Mouse (Mus musculus) intestine, embryonic 15.5 days (tissue): ENCODE data around the gene Eif2ak1. TPM values are rescaled to one million over a fixed set of nuclear protein-coding genes. Genes with fewer than 3 reads are reported as not detected.

Experiments used
- ATAC-seq: fragments of 200-750 bp; cut with Nextera tagmentation; 2 replicates; pipeline ENCODE4 v1.8.0; 2017; ENCODE audit warnings: moderate TSS enrichment, moderate library complexity
- H3K27ac ChIP-seq: fragments of 300-500 bp; sonication (generic); 2 replicates; pipeline ENCODE4 v1.5.1; 2015; ENCODE audit warnings: mild to moderate bottlenecking, inconsistent platforms
- H3K27me3 ChIP-seq: fragments of 300-500 bp; sonication (generic); replicated peaks from 2 replicates; pipeline ENCODE4 v1.6.1; 2015; ENCODE audit warnings: inconsistent platforms
- H3K36me3 ChIP-seq: fragments of 300-500 bp; sonication (generic); 2 replicates; pipeline ENCODE4 v1.6.1; 2015; ENCODE audit warnings: inconsistent platforms
- H3K4me1 ChIP-seq: fragments of 300-500 bp; sonication (generic); replicated peaks from 2 replicates; pipeline ENCODE4 v1.6.1; 2015; ENCODE audit warnings: inconsistent platforms
- H3K4me2 ChIP-seq: fragments of 300-500 bp; sonication (generic); replicated peaks from 2 replicates; pipeline ENCODE4 v1.6.1; 2015; ENCODE audit warnings: mild to moderate bottlenecking, inconsistent platforms
- H3K4me3 ChIP-seq: fragments of 300-500 bp; sonication (generic); replicated peaks from 2 replicates; pipeline ENCODE4 v1.5.1; 2015; ENCODE audit warnings: inconsistent platforms
- H3K9ac ChIP-seq: fragments of 300-500 bp; sonication (generic); 2 replicates; pipeline ENCODE4 v1.6.1; 2015; ENCODE audit warnings: inconsistent platforms
- H3K9me3 ChIP-seq: fragments of 300-500 bp; sonication (generic); 2 replicates; pipeline ENCODE4 v1.6.1; 2016; ENCODE audit warnings: inconsistent platforms
- WGBS: fragments of 180-500 bp; shearing (Covaris S2); methylation state at CpG from one replicate; pipeline ENCODE4 v1.1.7; 2015; 5-methylcytosine and 5-hydroxymethylcytosine counted together
- polyA plus RNA-seq: library from polyadenylated mRNA; unstranded; fragments of >200 nt; fragmentation: Nextera tagmentation; extraction: Ambion mirVana; gene quantifications from 2 replicates; pipeline ENCODE4 v1.2.1, GENCODE M21; 2015

Gene Eif2ak1
- polyA plus RNA-seq, 1 experiment from 2014 or later = 32.6 TPM

DNA sequence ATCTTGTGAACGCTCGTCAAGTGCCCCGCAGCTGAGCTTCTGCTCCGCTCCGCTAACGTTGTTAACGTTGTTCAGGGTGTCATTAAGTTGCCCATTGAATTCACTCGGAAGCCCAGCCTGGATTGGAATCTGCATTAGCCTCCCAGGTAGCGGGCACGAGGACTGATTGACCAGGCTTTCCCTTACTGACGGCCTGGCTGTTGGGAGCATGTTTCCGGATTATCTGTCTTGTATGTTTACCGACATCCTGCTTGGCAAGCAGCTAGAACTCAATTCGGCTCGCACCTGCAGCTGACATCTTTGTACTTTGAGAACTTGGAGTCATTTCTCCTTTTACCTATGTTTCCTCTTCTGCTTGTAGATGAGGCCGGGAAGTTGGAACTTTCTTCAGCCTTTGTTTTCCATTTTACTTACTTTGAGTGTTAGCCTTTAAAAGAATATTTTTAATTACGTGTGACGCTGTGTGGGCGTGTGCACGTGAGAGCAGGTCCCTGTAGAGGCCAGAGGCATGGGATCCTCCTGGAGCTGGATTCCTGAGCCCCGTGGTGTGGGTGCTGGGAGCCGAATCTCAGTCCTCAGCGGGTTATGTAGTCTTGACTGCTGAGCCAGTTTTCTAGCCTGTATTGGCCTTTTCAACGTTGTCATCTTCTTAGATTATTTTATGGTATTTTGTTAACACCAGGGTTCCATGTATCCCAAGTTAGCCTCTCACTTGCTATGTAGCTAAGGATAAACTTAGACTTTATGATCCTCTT is 2.5 kb downstream of the Eif2ak1 start:
- no peak for ATAC-seq
- WGBS = 86% methylated on average over 24 of the region's 24 CpGs
- H3K36me3 ChIP-seq = no peaks in the 10 kb centered on the region

DNA sequence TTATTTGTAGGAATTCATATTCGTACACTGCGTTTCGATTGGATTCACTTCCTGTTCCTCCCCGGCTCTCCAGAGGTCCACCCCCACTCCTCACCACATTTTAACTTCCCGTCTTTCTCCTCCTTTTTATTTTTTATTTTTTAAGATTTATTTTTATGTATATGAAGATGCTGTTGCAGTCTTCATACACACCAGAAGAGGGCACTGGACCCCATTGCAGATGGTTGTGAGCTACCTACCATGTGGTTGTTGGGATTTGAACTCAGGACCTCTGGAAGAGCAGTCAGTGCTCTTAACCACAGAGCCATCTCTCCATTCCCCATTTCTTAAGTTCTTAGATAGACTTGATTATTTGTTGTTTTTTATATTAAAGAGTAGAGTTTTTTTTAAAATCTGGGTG is 3.2 kb downstream of the Eif2ak1 start:
- Histone ChIP-seq H3K36me3 (no peaks in the 10 kb centered on the region), H3K27me3 (no peaks in the 10 kb centered on the region), H3K4me2 (no peak overlapping the region), H3K4me3 (no peak overlapping the region), H3K9me3 (no peaks in the 10 kb centered on the region), H3K27ac (no peak overlapping the region), H3K9ac (no peak overlapping the region), H3K4me1 (peaks cover 5% of the 10 kb centered on the region)
- 90% methylated on average over 5 of the region's 5 CpGs for WGBS
- ATAC-seq = no peak

More for the DNA sequence above, 2.5 kb downstream of the Eif2ak1 start:
- Histone ChIP-seq H3K9ac (no peak overlapping the region), H3K4me2 (no peak overlapping the region), H3K9me3 (no peaks in the 10 kb centered on the region), H3K27ac (no peak overlapping the region), H3K4me3 (no peak overlapping the region), H3K27me3 (no peaks in the 10 kb centered on the region), H3K4me1 (peaks cover 5% of the 10 kb centered on the region)

DNA sequence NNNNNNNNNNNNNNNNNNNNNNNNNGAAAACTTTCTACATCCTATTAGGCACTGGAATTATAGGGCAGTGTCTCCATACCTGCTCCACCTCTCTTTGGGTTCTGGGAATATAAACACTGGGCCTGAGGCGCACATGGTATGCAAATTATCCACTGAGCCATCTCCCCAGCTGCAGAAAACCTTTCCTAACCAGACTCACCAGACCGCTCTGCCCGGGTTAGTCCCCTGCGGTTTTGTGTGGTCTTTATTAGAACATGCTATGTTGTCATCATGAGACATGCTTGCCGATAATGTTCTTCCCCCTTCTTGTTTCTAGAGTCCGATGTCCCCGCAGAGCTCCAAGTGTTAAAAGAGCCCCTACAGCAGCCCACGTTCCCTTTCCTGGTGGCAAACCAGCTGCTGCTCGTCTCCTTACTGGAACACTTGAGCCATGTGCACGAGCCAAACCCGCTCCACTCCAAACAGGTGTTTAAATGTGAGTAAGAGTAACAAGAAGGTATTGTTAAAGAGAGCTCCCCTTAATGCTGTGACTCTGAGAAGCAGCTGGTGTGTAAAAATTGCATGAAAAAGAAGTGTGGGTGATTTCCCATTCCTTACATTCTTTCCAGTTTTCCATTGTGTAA is 54.1 kb downstream of the Eif2ak1 start:
- H3K27ac ChIP-seq = no peak overlapping the region
- H3K4me2 ChIP-seq = no peak overlapping the region
- H3K27me3 ChIP-seq = no peaks in the 10 kb centered on the region
- H3K9me3 ChIP-seq = no peaks in the 10 kb centered on the region
- no peak overlapping the region for H3K4me3 ChIP-seq
- peaks cover 8% of the 10 kb centered on the region for H3K36me3 ChIP-seq
- no peaks in the 10 kb centered on the region for H3K4me1 ChIP-seq
- H3K9ac ChIP-seq = no peak overlapping the region
- no peak for ATAC-seq
- WGBS = 87% methylated on average over 11 of the region's 11 CpGs

DNA sequence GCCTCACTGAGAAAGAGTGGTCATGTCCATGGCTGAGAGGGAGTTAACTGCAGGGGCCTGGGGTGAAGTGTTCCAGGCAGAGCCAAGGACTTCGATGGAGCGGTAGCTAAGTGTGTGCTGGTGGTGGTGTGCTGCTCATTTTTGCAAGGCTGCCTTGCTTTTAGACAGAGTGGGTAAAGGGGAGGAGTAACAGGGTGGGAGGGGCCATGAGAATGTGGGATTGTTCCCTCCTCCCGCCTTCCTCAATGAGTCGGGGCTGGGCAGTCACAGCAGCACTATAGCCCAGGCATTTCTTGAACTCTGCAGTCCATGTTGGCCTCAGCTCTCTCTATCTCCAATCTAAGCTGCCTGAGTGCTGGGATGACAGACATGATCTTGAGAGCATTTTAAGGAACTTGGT is 57.0 kb downstream of the Eif2ak1 start:
- H3K4me2 ChIP-seq = no peak overlapping the region
- no peaks in the 10 kb centered on the region for H3K27me3 ChIP-seq
- H3K9me3 ChIP-seq = no peaks in the 10 kb centered on the region
- H3K9ac ChIP-seq = no peak overlapping the region
- H3K27ac ChIP-seq = no peak overlapping the region
- peak; percentile 17; the same call in 1 of the 2 replicates for ATAC-seq
- H3K4me1 ChIP-seq = no peaks in the 10 kb centered on the region
- no peak overlapping the region for H3K4me3 ChIP-seq
- peaks cover 14% of the 10 kb centered on the region for H3K36me3 ChIP-seq
- whole genome bisulfite sequencing = 72% methylated on average over 4 of the region's 4 CpGs

DNA sequence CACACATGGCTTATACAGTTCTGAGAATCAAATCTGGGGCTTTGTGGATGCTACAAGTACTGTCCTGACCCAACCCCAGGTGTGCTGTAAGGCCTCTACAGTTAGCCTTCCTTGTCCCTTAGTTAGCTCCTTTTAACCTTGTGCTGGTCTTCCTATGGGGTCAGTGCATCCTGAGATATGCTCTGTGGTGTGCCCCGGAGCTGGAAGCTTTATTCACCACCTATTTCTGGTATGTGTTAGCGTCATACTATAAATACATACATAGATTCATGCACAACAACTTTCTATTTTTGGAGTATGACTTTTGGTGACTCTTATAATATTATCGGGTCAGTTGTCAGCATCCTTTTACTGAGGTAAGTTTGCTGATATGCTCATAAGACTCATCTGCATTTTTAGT is 67.7 kb downstream of the Eif2ak1 start:
- peaks cover 35% of the 10 kb centered on the region for H3K36me3 ChIP-seq

DNA sequence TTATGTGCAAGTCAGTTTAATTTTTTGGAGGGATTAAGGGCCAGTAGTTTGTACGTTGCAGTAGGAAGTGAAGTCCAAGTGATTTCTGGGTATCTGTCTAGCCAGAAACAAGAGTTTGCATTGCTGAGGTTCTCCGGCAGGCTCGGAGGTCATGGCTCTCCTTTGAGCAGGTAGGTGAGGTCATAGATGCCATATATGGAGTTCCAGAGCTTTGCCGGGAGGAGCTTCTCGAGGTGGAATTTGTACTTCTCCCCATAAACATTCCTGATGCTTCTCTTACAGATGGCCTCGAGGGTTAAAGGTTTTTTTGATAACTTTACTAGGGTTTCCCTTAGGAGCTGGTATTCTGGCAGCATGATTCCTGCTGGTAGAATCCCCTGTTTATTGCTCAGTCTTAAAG is 73.2 kb downstream of the Eif2ak1 start:
- ATAC-seq = peak; percentile 92
- H3K27me3 ChIP-seq = no peaks in the 10 kb centered on the region
- peaks cover 4% of the 10 kb centered on the region for H3K4me1 ChIP-seq
- no peak overlapping the region for H3K9ac ChIP-seq
- no peaks in the 10 kb centered on the region for H3K9me3 ChIP-seq
- WGBS = 41% methylated on average over 6 of the region's 6 CpGs
- no peak overlapping the region for H3K4me3 ChIP-seq
- peak overlapping the region; percentile 5; the same call in 1 of the 2 replicates for H3K4me2 ChIP-seq
- peak overlapping the region; percentile 48; the same call in 1 of the 2 replicates for H3K27ac ChIP-seq
- peaks cover 15% of the 10 kb centered on the region for H3K36me3 ChIP-seq

More for the DNA sequence above, 67.7 kb downstream of the Eif2ak1 start:
- Histone ChIP-seq H3K4me2 (no peak overlapping the region), H3K9me3 (no peaks in the 10 kb centered on the region), H3K27ac (no peak overlapping the region), H3K4me3 (no peak overlapping the region), H3K9ac (no peak overlapping the region), H3K4me1 (no peaks in the 10 kb centered on the region), H3K27me3 (no peaks in the 10 kb centered on the region)
- WGBS = 93% methylated on average over 3 of the region's 3 CpGs
- ATAC-seq = no peak

DNA sequence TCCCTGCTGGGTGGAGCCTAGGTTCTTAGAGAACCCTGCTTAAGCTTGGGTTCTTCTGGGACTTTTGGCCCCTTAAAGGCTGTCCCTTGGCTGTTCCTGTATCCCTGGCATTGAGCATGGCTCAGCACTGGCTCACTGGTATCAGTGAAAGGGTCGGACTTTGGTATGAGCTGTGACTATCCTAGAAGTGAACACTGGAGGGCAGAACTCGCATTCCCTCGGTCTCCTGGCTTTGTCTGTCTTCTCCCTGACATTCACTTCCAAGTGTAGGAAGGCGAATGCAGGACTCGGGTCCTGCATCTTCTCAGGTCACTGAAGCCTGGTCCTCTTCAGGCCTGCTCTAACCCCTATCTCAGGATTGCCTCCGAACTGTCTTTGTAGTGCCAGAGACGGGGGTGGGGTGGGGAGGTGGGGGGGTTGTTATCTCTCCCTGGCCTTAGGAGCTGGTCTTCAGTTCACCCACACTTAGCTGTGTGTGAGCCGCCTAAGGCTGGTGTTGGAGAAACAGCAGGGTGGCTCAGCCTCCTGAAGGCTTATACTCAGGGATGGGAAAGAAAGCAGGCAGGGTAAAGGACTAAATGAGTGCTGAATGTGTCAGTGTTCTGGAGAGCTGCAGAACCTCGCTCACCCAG is 74.8 kb downstream of the Eif2ak1 start:
- Histone ChIP-seq H3K4me3 (no peak overlapping the region), H3K27ac (no peak overlapping the region), H3K9ac (no peak overlapping the region), H3K4me1 (peaks cover 4% of the 10 kb centered on the region), H3K27me3 (no peaks in the 10 kb centered on the region), H3K4me2 (no peak overlapping the region), H3K9me3 (no peaks in the 10 kb centered on the region), H3K36me3 (peaks cover 12% of the 10 kb centered on the region; the same call in 1 of the 2 replicates)
- peak; percentile 46; the same call in 1 of the 2 replicates for ATAC-seq
- WGBS = 73% methylated on average over 9 of the region's 9 CpGs

DNA sequence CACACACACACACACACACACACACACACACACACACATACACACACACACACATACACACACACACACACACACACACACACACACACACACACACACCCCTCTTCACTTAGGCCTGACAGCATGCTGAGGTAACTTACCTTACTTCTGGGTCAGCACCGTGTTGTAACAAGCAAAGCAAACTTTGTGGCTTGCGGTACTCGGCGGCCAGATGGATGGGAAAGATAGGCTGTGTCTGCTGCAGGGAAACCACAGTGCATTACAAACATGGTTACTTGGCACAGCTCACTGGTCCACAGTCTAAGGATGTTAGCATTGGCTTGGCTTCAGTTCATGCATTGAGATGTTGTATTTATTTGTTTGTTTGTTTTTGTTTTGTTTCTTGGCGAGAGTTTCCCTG is 75.8 kb downstream of the Eif2ak1 start:
- ATAC-seq = no peak
- Histone ChIP-seq H3K27ac (no peak overlapping the region), H3K9ac (no peak overlapping the region), H3K4me2 (no peak overlapping the region), H3K4me1 (peaks cover 4% of the 10 kb centered on the region), H3K27me3 (no peaks in the 10 kb centered on the region), H3K9me3 (no peaks in the 10 kb centered on the region), H3K36me3 (peaks cover 15% of the 10 kb centered on the region; the same call in 1 of the 2 replicates), H3K4me3 (no peak overlapping the region)
- 68% methylated on average over 5 of the region's 5 CpGs for WGBS

DNA sequence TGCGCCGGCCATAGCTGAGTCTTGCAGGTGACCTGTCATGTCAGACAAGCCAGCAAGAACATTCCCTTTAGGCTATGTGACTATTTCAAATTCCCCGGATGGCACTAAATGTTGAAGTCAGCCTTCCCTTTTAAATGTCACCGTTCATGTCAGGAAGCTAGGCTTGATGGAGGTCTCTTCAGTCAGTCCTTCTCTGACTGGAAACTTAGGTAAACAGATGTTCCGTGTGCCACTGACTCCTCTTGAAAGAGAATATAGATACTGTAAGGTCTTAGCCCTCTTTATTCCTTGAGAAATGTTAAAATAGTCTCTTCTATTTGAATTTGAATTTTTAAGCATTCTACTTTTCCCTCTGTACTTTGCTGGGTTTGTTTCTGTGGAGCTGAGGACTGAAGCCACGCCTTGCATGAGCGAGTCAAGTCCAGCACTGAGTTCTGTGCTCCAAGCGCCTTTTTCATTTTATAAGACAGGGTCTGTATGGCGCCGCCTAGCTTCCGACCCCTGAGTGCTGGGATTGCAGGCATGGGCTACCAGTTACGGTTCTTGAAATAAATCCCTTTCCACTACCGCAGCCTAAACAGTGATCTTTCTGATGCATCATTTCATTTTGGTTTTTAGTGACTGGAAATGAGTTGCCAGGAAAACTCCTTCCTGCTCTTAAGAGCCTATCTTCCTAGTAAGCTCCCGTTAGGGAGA is 80.2 kb downstream of the Eif2ak1 start, which contains the start of gene Ankrd61:
TSS of gene Ankrd61 (minus strand) at position 51 of the 696 bp plus-strand sequence.
- Histone ChIP-seq H3K27me3 (no peaks in the 10 kb centered on the region), H3K36me3 (peaks cover 24% of the 10 kb centered on the region), H3K4me3 (no peak within 1 kb of the TSS), H3K9me3 (no peaks in the 10 kb centered on the region), H3K27ac (no peak within 1 kb of the TSS), H3K4me1 (no peaks in the 10 kb centered on the region), H3K4me2 (no peak within 1 kb of the TSS), H3K9ac (no peak within 1 kb of the TSS)
- ATAC-seq = no peak
- 85% methylated on average over 14 of the region's 14 CpGs for WGBS

DNA sequence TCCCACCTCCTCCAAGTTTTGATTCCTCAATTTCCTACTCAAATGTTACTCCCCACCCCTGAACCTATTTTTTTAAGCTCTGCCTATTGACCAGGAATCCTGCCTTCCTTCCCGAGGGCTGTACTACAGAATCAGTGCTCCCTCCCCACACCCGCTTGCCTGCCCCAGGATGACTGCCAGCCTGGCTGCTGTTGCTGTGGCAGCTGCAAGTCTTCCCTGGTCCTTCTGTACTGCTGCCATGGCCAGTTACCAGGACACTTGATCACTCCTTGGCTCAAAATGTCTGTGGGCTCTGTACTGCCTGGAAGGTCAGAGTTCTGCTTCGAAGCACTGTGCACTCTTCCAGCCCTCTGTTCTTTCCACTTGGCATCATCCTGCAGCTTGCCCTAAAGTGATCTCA is 84.5 kb downstream of the Eif2ak1 start:
- 87% methylated on average over 3 of the region's 3 CpGs for WGBS
- H3K9me3 ChIP-seq = no peaks in the 10 kb centered on the region
- no peak overlapping the region for H3K9ac ChIP-seq
- H3K27me3 ChIP-seq = no peaks in the 10 kb centered on the region
- ATAC-seq = no peak
- peaks cover 41% of the 10 kb centered on the region for H3K36me3 ChIP-seq
- no peak overlapping the region for H3K4me2 ChIP-seq
- H3K27ac ChIP-seq = no peak overlapping the region
- H3K4me1 ChIP-seq = no peaks in the 10 kb centered on the region
- H3K4me3 ChIP-seq = no peak overlapping the region

DNA sequence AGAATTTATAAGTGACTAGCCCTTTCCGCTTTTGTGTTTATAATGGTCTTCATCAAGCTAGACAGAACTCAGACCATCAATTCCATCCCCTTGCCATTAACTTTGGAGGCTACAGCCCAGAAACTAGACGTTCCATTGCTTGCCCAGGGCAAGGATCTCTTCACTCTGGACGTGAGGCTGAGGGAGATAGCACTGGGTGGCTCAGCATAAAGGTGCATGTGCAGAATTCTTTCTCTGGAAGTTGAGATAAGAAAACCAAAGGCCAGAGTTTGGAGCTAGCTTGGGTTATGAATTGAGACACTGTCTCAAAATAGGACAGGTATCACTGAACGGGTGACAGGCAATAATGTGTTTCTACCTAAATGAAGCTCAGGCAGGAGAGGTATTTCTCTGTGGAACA is 86.2 kb downstream of the Eif2ak1 start:
- H3K4me3 ChIP-seq = no peak overlapping the region
- H3K27ac ChIP-seq = no peak overlapping the region
- no peak for ATAC-seq
- no peaks in the 10 kb centered on the region for H3K27me3 ChIP-seq
- no peaks in the 10 kb centered on the region for H3K9me3 ChIP-seq
- peaks cover 10% of the 10 kb centered on the region for H3K4me1 ChIP-seq
- WGBS = 80% methylated on average over 4 of the region's 4 CpGs
- H3K36me3 ChIP-seq = peaks cover 36% of the 10 kb centered on the region
- H3K9ac ChIP-seq = no peak overlapping the region
- H3K4me2 ChIP-seq = no peak overlapping the region

DNA sequence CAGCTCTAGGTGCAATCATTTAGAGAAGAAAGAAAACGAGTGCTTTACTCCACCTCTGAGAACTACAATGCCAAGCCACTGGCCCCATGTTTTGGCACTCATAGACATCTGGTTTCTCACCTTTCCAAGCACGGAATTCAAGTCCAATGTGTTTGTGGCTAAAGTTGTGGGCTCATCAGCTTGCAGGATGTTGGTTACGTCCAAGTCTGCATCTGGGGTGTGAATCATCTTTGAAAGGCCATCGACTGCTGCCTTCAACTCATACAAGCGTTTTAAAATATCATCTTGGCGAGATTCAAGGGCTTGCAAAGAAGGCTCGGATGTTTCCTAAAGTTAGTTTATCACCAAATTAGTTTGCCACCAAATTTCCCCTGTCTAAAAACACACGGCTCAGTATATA is 88.8 kb downstream of the Eif2ak1 start:
- 88% methylated on average over 8 of the region's 8 CpGs for WGBS

More for the DNA sequence above, 88.8 kb downstream of the Eif2ak1 start:
- ATAC-seq = no peak
- H3K4me1 ChIP-seq = peaks cover 15% of the 10 kb centered on the region
- no peak overlapping the region for H3K4me2 ChIP-seq
- H3K27me3 ChIP-seq = no peaks in the 10 kb centered on the region
- peaks cover 31% of the 10 kb centered on the region for H3K36me3 ChIP-seq
- no peaks in the 10 kb centered on the region for H3K9me3 ChIP-seq
- no peak overlapping the region for H3K27ac ChIP-seq
- H3K4me3 ChIP-seq = no peak overlapping the region
- no peak overlapping the region for H3K9ac ChIP-seq
